In the genomic region with DNA sequence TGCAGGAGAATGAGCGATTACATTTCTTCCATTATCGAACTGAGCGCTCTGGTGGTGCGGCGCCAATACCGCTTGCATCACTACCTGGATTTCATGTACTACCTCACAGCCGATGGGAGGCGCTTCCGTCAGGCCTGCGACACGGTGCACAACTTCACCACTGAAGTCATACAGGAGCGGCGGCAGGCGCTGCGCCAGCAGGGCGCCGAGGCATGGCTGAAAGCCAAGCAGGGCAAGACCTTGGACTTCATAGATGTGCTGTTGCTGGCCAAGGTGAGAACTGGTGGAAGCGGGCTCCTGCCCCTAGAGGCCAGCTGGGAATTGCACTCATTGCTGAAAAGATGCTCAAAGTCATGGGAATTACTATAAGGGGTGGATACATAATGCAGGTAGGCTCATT, we compare ENCODE assay signal across 8 mouse cellular contexts. TPM values are rescaled to one million over a fixed set of nuclear protein-coding genes. Genes with fewer than 3 reads are reported as not detected.
DNase-seq lines count a peak whose midpoint lies in the region; ATAC-seq and TF ChIP-seq lines count a peak whose summit lies in the region.

No protein-coding gene starts in this region.

- H3K36me3 ChIP-seq in heart, embryonic 14.5 days (ENCODE audit: control insufficient read depth, insufficient read depth, low read length), result no peaks in the 10 kb centered on the region
- H3K36me3 ChIP-seq in liver, embryonic 14.5 days (replicated peaks; ENCODE audit: control insufficient read depth, insufficient read depth, low read depth), result no peaks in the 10 kb centered on the region
- no peaks in the 10 kb centered on the region for H3K36me3 ChIP-seq in neural tube, embryonic 12.5 days
- H3K36me3 ChIP-seq in stomach, postnatal 0 days (ENCODE audit: control insufficient read depth, insufficient read depth, low read length), result no peaks in the 10 kb centered on the region

- ATAC-seq in erythroid progenitor cell, adult 5-6 weeks (replicated peaks; ENCODE audit: low FRiP score, poor library complexity, severe bottlenecking), result peak; percentile 81
- peak; percentile 70; the same call in 1 of the 2 replicates for ATAC-seq in heart, embryonic 14.5 days (ENCODE audit: insufficient number of reproducible peaks, insufficient read depth, low FRiP score, low read depth)
- peak; percentile 48; the same call in 1 of the 2 replicates for ATAC-seq in liver, embryonic 14.5 days (ENCODE audit: insufficient read depth)
- no peak for ATAC-seq in neural tube, embryonic 12.5 days (ENCODE audit: low FRiP score, low read depth)
- ATAC-seq in stomach, postnatal 0 days (ENCODE audit: low FRiP score, low TSS enrichment), result peak; percentile 94

- no peak overlapping the region for H3K27ac ChIP-seq in bone marrow, adult 2 months (ENCODE audit: control insufficient read depth, insufficient read depth, low read depth, low read length, poor library complexity)
- no peak overlapping the region for H3K27ac ChIP-seq in heart, embryonic 14.5 days (replicated peaks in 1 of 2; ENCODE audit: control insufficient read depth in 1 of 2, insufficient read depth in 1 of 2, low read depth in 2 of 2, low read length in 2 of 2)
- H3K27ac ChIP-seq in liver, embryonic 14.5 days, result no peak overlapping the region
- no peak overlapping the region for H3K27ac ChIP-seq in neural tube, embryonic 12.5 days
- H3K27ac ChIP-seq in stomach, postnatal 0 days (replicated peaks), result no peak overlapping the region

- peak overlapping the region; percentile 44 for H3K4me2 ChIP-seq in heart, embryonic 14.5 days (ENCODE audit: low read length)
- peak overlapping the region; percentile 32 for H3K4me2 ChIP-seq in liver, embryonic 14.5 days (ENCODE audit: low read depth)
- peak overlapping the region; percentile 44 for H3K4me2 ChIP-seq in neural tube, embryonic 12.5 days (replicated peaks)
- peak overlapping the region; percentile 36 for H3K4me2 ChIP-seq in stomach, postnatal 0 days (replicated peaks; ENCODE audit: low read depth)

- TF ChIP-seq EP300 in liver, embryonic 14.5 days (IDR thresholded peaks at IDR 0.05; ENCODE audit: low read depth), result no peak
- no peak for TF ChIP-seq EP300 in stomach, postnatal 0 days (optimal IDR thresholded peaks at IDR 0.05)

- H3K27me3 ChIP-seq in heart, embryonic 14.5 days (ENCODE audit: control insufficient read depth, insufficient read depth, low read length), result peaks cover 33% of the 10 kb centered on the region
- H3K27me3 ChIP-seq in liver, embryonic 14.5 days (ENCODE audit: control insufficient read depth, insufficient read depth, low read length), result no peaks in the 10 kb centered on the region
- H3K27me3 ChIP-seq in neural tube, embryonic 12.5 days (replicated peaks), result 0 out of 2 replicates have a peak, but pooled peaks cover 9% of the 10 kb centered on the region
- H3K27me3 ChIP-seq in stomach, postnatal 0 days (ENCODE audit: control insufficient read depth, insufficient read depth, low read length), result no peaks in the 10 kb centered on the region

- DNase-seq in CD4-positive helper T cell, adult 2 months (ENCODE audit: low read depth, low spot score), result peak; percentile 65
- DNase-seq in kidney, postnatal 10 days, result peak; percentile 92
- peak; percentile 13 to 29 (median 15) for DNase-seq in liver, embryonic 14.5 days (ENCODE audit: low read depth in 3 of 3, low spot score in 3 of 3)
- peak; percentile 95 for DNase-seq in stomach, postnatal 0 days (ENCODE audit: low spot score)

- 18% methylated on average over 18 of the region's 18 CpGs for WGBS in bone marrow, adult 2 months
- WGBS in heart, embryonic 14.5 days, result 12% methylated on average over 18 of the region's 18 CpGs
- WGBS in liver, embryonic 14.5 days (ENCODE audit: insufficient replicate concordance), result 15% methylated on average over 18 of the region's 18 CpGs
- 19% methylated on average over 18 of the region's 18 CpGs for WGBS in neural tube, embryonic 12.5 days
- 20% methylated on average over 18 of the region's 18 CpGs for WGBS in stomach, postnatal 0 days

- H3K9ac ChIP-seq in heart, embryonic 14.5 days (ENCODE audit: low read length), result no peak overlapping the region
- no peak overlapping the region for H3K9ac ChIP-seq in liver, embryonic 14.5 days (replicated peaks)
- H3K9ac ChIP-seq in neural tube, embryonic 12.5 days, result no peak overlapping the region
- no peak overlapping the region for H3K9ac ChIP-seq in stomach, postnatal 0 days (ENCODE audit: low read length)

- peak; percentile 65 for TF ChIP-seq CTCF in bone marrow, adult 2 months (IDR thresholded peaks at IDR 0.05; ENCODE audit: control insufficient read depth, insufficient read depth, low read length)
- peak; percentile 82 for TF ChIP-seq CTCF in liver, embryonic 14.5 days (IDR thresholded peaks at IDR 0.05; ENCODE audit: low read depth)
- peak; percentile 85 for TF ChIP-seq CTCF in stomach, postnatal 0 days (IDR thresholded peaks at IDR 0.05; ENCODE audit: low read depth)

- H3K9me3 ChIP-seq in heart, embryonic 14.5 days (ENCODE audit: control insufficient read depth, low read length), result no peaks in the 10 kb centered on the region
- H3K9me3 ChIP-seq in liver, embryonic 14.5 days (ENCODE audit: control insufficient read depth, low read length), result no peaks in the 10 kb centered on the region
- no peaks in the 10 kb centered on the region for H3K9me3 ChIP-seq in neural tube, embryonic 12.5 days
- H3K9me3 ChIP-seq in stomach, postnatal 0 days (ENCODE audit: control insufficient read depth, low read length), result no peaks in the 10 kb centered on the region

- H3K4me3 ChIP-seq in bone marrow, adult 2 months (replicated peaks; ENCODE audit: control insufficient read depth, low read depth, low read length), result no peak overlapping the region
- no peak overlapping the region for H3K4me3 ChIP-seq in heart, embryonic 14.5 days (ENCODE audit: control insufficient read depth in 1 of 2, insufficient read depth in 1 of 2, low read depth in 1 of 2, low read length in 2 of 2)
- H3K4me3 ChIP-seq in liver, embryonic 14.5 days (ENCODE audit: insufficient read depth in 1 of 2, low read depth in 2 of 2, low read length in 2 of 2), result no peak overlapping the region
- 0 out of 2 replicates have a peak overlapping the region, but pooled peaks have one; percentile 15 for H3K4me3 ChIP-seq in neural tube, embryonic 12.5 days
- H3K4me3 ChIP-seq in stomach, postnatal 0 days (ENCODE audit: low read depth, low read length), result no peak overlapping the region

- no peaks in the 10 kb centered on the region; the same call in none of the 2 replicates for H3K4me1 ChIP-seq in bone marrow, adult 2 months (ENCODE audit: control insufficient read depth, insufficient read depth, low read length)
- peaks cover 0 to 2% of the 10 kb centered on the region in 2 experiments; a peak in 1 of 4 replicates for H3K4me1 ChIP-seq in heart, embryonic 14.5 days (ENCODE audit: control insufficient read depth in 2 of 2, insufficient read depth in 2 of 2, low read length in 2 of 2)
- no peaks in the 10 kb centered on the region for H3K4me1 ChIP-seq in liver, embryonic 14.5 days (replicated peaks; ENCODE audit: control insufficient read depth in 2 of 2, insufficient read depth in 2 of 2, low read length in 1 of 2)
- 0 out of 2 replicates have a peak, but pooled peaks cover 2% of the 10 kb centered on the region for H3K4me1 ChIP-seq in neural tube, embryonic 12.5 days
- H3K4me1 ChIP-seq in stomach, postnatal 0 days (replicated peaks; ENCODE audit: control insufficient read depth, insufficient read depth), result no peaks in the 10 kb centered on the region

- TF ChIP-seq POLR2A in bone marrow, adult 2 months (IDR thresholded peaks at IDR 0.05; ENCODE audit: borderline replicate concordance, control insufficient read depth, low read depth, low read length), result no peak

RNA-seq across cellular contexts. Expression of a gene that starts 22.6 kb away (rescaled TPM):
- 2.1 and 3.3 TPM in 2 replicates for polyA plus RNA-seq in bone marrow, adult 2 months (2011; ENCODE audit: insufficient read depth, insufficient read length, low replicate concordance, missing spikeins)
- total RNA-seq in erythroid progenitor cell, adult 5-6 weeks (2015; ENCODE audit: low replicate concordance), result not detected in 2 replicates
- not detected in 2 replicates for total RNA-seq in erythroid progenitor cell, adult 5-6 weeks (2017; ENCODE audit: low replicate concordance)
- polyA plus RNA-seq in heart, embryonic 14.5 days (2014; fragmentation: Nextera tagmentation; extraction: Ambion mirVana), result 8.3 and 8.6 TPM in 2 replicates
- 0.34 and 0.48 TPM in 2 replicates for polyA plus RNA-seq in liver, embryonic 14.5 days (2012; rRNA removed)
- polyA plus RNA-seq in liver, embryonic 14.5 days (2014; fragmentation: Nextera tagmentation; extraction: Ambion mirVana), result 0.34 and 0.36 TPM in 2 replicates
- polyA plus RNA-seq in neural tube, embryonic 12.5 days (2016; fragmentation: Nextera tagmentation; extraction: Ambion mirVana), result 9.5 and 10.8 TPM in 2 replicates
- 3.5 and 3.8 TPM in 2 replicates for polyA plus RNA-seq in stomach, postnatal 0 days (2015; fragmentation: Nextera tagmentation; extraction: Ambion mirVana)

RNA-seq across cellular contexts. Expression of a gene that starts 30.7 kb away (rescaled TPM):
- 0.88 and 0.95 TPM in 2 replicates for polyA plus RNA-seq in bone marrow, adult 2 months (2011; ENCODE audit: insufficient read depth, insufficient read length, low replicate concordance, missing spikeins)
- total RNA-seq in erythroid progenitor cell, adult 5-6 weeks (2015; ENCODE audit: low replicate concordance), result 4.3 TPM in 1 of 2 replicates, not detected in the other
- 1.5 TPM in 1 of 2 replicates, not detected in the other for total RNA-seq in erythroid progenitor cell, adult 5-6 weeks (2017; ENCODE audit: low replicate concordance)
- 0.42 and 0.74 TPM in 2 replicates for polyA plus RNA-seq in heart, embryonic 14.5 days (2014; fragmentation: Nextera tagmentation; extraction: Ambion mirVana)
- 0.20 and 0.29 TPM in 2 replicates for polyA plus RNA-seq in liver, embryonic 14.5 days (2012; rRNA removed)
- polyA plus RNA-seq in liver, embryonic 14.5 days (2014; fragmentation: Nextera tagmentation; extraction: Ambion mirVana), result 0.71 and 0.83 TPM in 2 replicates
- 0.99 and 1.3 TPM in 2 replicates for polyA plus RNA-seq in neural tube, embryonic 12.5 days (2016; fragmentation: Nextera tagmentation; extraction: Ambion mirVana)
- polyA plus RNA-seq in stomach, postnatal 0 days (2015; fragmentation: Nextera tagmentation; extraction: Ambion mirVana), result 56.5 and 57.9 TPM in 2 replicates

RNA-seq across cellular contexts. Expression of a gene that starts 53.2 kb away (rescaled TPM):
- polyA plus RNA-seq in bone marrow, adult 2 months (2011; ENCODE audit: insufficient read depth, insufficient read length, low replicate concordance, missing spikeins), result 3.4 and 10.1 TPM in 2 replicates
- total RNA-seq in erythroid progenitor cell, adult 5-6 weeks (2015; ENCODE audit: low replicate concordance), result 1.7 and 7.2 TPM in 2 replicates
- total RNA-seq in erythroid progenitor cell, adult 5-6 weeks (2017; ENCODE audit: low replicate concordance), result 5.3 TPM in 1 of 2 replicates, not detected in the other
- polyA plus RNA-seq in heart, embryonic 14.5 days (2014; fragmentation: Nextera tagmentation; extraction: Ambion mirVana), result 13.8 and 15.2 TPM in 2 replicates
- polyA plus RNA-seq in liver, embryonic 14.5 days (2012; rRNA removed), result 3.1 and 3.2 TPM in 2 replicates
- 2.4 and 3.0 TPM in 2 replicates for polyA plus RNA-seq in liver, embryonic 14.5 days (2014; fragmentation: Nextera tagmentation; extraction: Ambion mirVana)
- 19.8 and 25.3 TPM in 2 replicates for polyA plus RNA-seq in neural tube, embryonic 12.5 days (2016; fragmentation: Nextera tagmentation; extraction: Ambion mirVana)
- polyA plus RNA-seq in stomach, postnatal 0 days (2015; fragmentation: Nextera tagmentation; extraction: Ambion mirVana), result 18.3 and 18.6 TPM in 2 replicates

RNA-seq across cellular contexts. Expression of a gene that starts 59.2 kb away (rescaled TPM):
- polyA plus RNA-seq in bone marrow, adult 2 months (2011; ENCODE audit: insufficient read depth, insufficient read length, low replicate concordance, missing spikeins), result 0.95 and 3.4 TPM in 2 replicates
- 1.1 and 3.4 TPM in 2 replicates for total RNA-seq in erythroid progenitor cell, adult 5-6 weeks (2015; ENCODE audit: low replicate concordance)
- 1.2 and 2.1 TPM in 2 replicates for total RNA-seq in erythroid progenitor cell, adult 5-6 weeks (2017; ENCODE audit: low replicate concordance)
- not detected in 2 replicates for polyA plus RNA-seq in heart, embryonic 14.5 days (2014; fragmentation: Nextera tagmentation; extraction: Ambion mirVana)
- 5.7 and 8.3 TPM in 2 replicates for polyA plus RNA-seq in liver, embryonic 14.5 days (2012; rRNA removed)
- polyA plus RNA-seq in liver, embryonic 14.5 days (2014; fragmentation: Nextera tagmentation; extraction: Ambion mirVana), result 3.6 and 4.0 TPM in 2 replicates
- not detected in 2 replicates for polyA plus RNA-seq in neural tube, embryonic 12.5 days (2016; fragmentation: Nextera tagmentation; extraction: Ambion mirVana)
- 0.10 and 0.16 TPM in 2 replicates for polyA plus RNA-seq in stomach, postnatal 0 days (2015; fragmentation: Nextera tagmentation; extraction: Ambion mirVana)

Comparison
In these comparisons a context has a peak if more than half of its experiments do, and no peak if none do; other contexts are left out.
1. DNase-seq: peak in every context shown above with its lines; median percentile 95 in stomach, postnatal 0 days; 92 in kidney, postnatal 10 days; 65 in CD4-positive helper T cell, adult 2 months; 15 in liver, embryonic 14.5 days.
2. RNA of a gene that starts 30.7 kb away (polyA plus RNA-seq): 56.5 to 57.9 TPM in stomach, postnatal 0 days; 0.99 to 1.3 TPM in neural tube, embryonic 12.5 days, 0.88 to 0.95 TPM in bone marrow, adult 2 months, 0.42 to 0.74 TPM in heart, embryonic 14.5 days and 0.20 to 0.83 TPM in liver, embryonic 14.5 days; every median in the first group is over 10 times any median in the second.
3. Peak in every context shown above with its lines, with median percentiles within 50 percentile points of each other: CTCF ChIP-seq and H3K4me2 ChIP-seq.